8 mouse cellular contexts compared by ENCODE assay signal in genomic region chr10:79793051-79793737, GRCm38 (mm10). TPM values are rescaled to one million over a fixed set of nuclear protein-coding genes. Genes with fewer than 3 reads are reported as not detected.
DNase-seq lines count a peak whose midpoint lies in the region; ATAC-seq and TF ChIP-seq lines count a peak whose summit lies in the region.

Gene Palm, plus strand, starts transcription at chr10:79793572.

- TF ChIP-seq POLR2A in spleen, adult 2 months (IDR thresholded peaks at IDR 0.05; ENCODE audit: low read depth, low read length): no peak

- TF ChIP-seq CTCF in spleen, adult 2 months (IDR thresholded peaks at IDR 0.05; ENCODE audit: extremely low read depth, insufficient read depth, insufficient read length, insufficient replicate concordance): peak; percentile 84

- H3K36me3 ChIP-seq in embryonic facial prominence, embryonic 14.5 days (ENCODE audit: control insufficient read depth, insufficient read depth, low read length): no peaks in the 10 kb centered on the region
- H3K36me3 ChIP-seq in limb, embryonic 15.5 days: no peaks in the 10 kb centered on the region
- H3K36me3 ChIP-seq in midbrain, embryonic 16.5 days (ENCODE audit: control insufficient read depth, insufficient read depth, low read length): no peaks in the 10 kb centered on the region
- no peaks in the 10 kb centered on the region for H3K36me3 ChIP-seq in spleen, adult 2 months (ENCODE audit: control insufficient read depth, insufficient read depth, low read length)

- H3K9ac ChIP-seq in embryonic facial prominence, embryonic 14.5 days (ENCODE audit: low read depth, low read length): peak within 1 kb of the TSS; percentile 94
- peak within 1 kb of the TSS; percentile 94 for H3K9ac ChIP-seq in limb, embryonic 15.5 days
- peak within 1 kb of the TSS; percentile 98 for H3K9ac ChIP-seq in midbrain, embryonic 16.5 days (ENCODE audit: low read depth, low read length)

- no peaks in the 10 kb centered on the region for H3K27me3 ChIP-seq in embryonic facial prominence, embryonic 14.5 days (replicated peaks; ENCODE audit: control insufficient read depth, insufficient read depth, low read length)
- no peaks in the 10 kb centered on the region for H3K27me3 ChIP-seq in limb, embryonic 15.5 days
- H3K27me3 ChIP-seq in midbrain, embryonic 16.5 days (ENCODE audit: control insufficient read depth, insufficient read depth, low read depth, low read length): no peaks in the 10 kb centered on the region; the same call in 1 of the 2 replicates
- H3K27me3 ChIP-seq in spleen, adult 2 months (ENCODE audit: control insufficient read depth, insufficient read depth, low read length): no peaks in the 10 kb centered on the region

- peak; percentile 84 for DNase-seq in 3134 (ENCODE audit: extremely low read depth, insufficient read length, low spot score)
- DNase-seq in adrenal gland, adult 8-10 months: peak; percentile 72
- DNase-seq in embryonic facial prominence, embryonic 14.5 days (ENCODE audit: low spot score): peak; percentile 80
- peak; percentile 73 for DNase-seq in heart, adult 8-10 months (ENCODE audit: low spot score)
- DNase-seq in kidney, adult 9 months: peak; percentile 93
- peak; percentile 25 to 63 for DNase-seq in spleen, adult 2 months (ENCODE audit: low read depth in 1 of 2, low spot score in 2 of 2)

- H3K9me3 ChIP-seq in embryonic facial prominence, embryonic 14.5 days (ENCODE audit: control insufficient read depth, low read length): no peaks in the 10 kb centered on the region
- no peaks in the 10 kb centered on the region for H3K9me3 ChIP-seq in limb, embryonic 15.5 days
- H3K9me3 ChIP-seq in midbrain, embryonic 16.5 days (replicated peaks; ENCODE audit: control insufficient read depth, low read length, poor library complexity, severe bottlenecking): no peaks in the 10 kb centered on the region

- peaks cover 14% of the 10 kb centered on the region for H3K4me1 ChIP-seq in embryonic facial prominence, embryonic 14.5 days (ENCODE audit: control insufficient read depth, insufficient read depth, low read length)
- H3K4me1 ChIP-seq in limb, embryonic 15.5 days: peaks cover 31% of the 10 kb centered on the region
- peaks cover 20% of the 10 kb centered on the region for H3K4me1 ChIP-seq in midbrain, embryonic 16.5 days (ENCODE audit: control insufficient read depth, insufficient read depth, low read length)
- peaks cover 5% of the 10 kb centered on the region for H3K4me1 ChIP-seq in spleen, adult 2 months (ENCODE audit: control insufficient read depth, insufficient read depth, insufficient read length)

- peak; percentile 76 for ATAC-seq in embryonic facial prominence, embryonic 14.5 days (ENCODE audit: low read depth)
- ATAC-seq in limb, embryonic 15.5 days (ENCODE audit: insufficient number of reproducible peaks, low FRiP score, low TSS enrichment, low read depth): peak; percentile 59; the same call in 1 of the 2 replicates
- peak; percentile 72 for ATAC-seq in midbrain, embryonic 16.5 days

- peak within 1 kb of the TSS; percentile 89 for H3K4me2 ChIP-seq in embryonic facial prominence, embryonic 14.5 days (ENCODE audit: low read depth, low read length)
- H3K4me2 ChIP-seq in limb, embryonic 15.5 days: peak within 1 kb of the TSS; percentile 89
- peak within 1 kb of the TSS; percentile 97 for H3K4me2 ChIP-seq in midbrain, embryonic 16.5 days (ENCODE audit: low read length)

- H3K4me3 ChIP-seq in embryonic facial prominence, embryonic 14.5 days (ENCODE audit: low read depth, low read length): peak within 1 kb of the TSS; percentile 94
- peak within 1 kb of the TSS; percentile 96 for H3K4me3 ChIP-seq in limb, embryonic 15.5 days
- H3K4me3 ChIP-seq in midbrain, embryonic 16.5 days (ENCODE audit: low read depth, low read length): peak within 1 kb of the TSS; percentile 80
- peak within 1 kb of the TSS; percentile 64 for H3K4me3 ChIP-seq in spleen, adult 2 months (ENCODE audit: extremely low read depth, insufficient read depth, insufficient read length)

- 16% methylated on average over 20 of the region's 51 CpGs for WGBS in embryonic facial prominence, embryonic 14.5 days
- WGBS in limb, embryonic 15.5 days: 6% methylated on average over 51 of the region's 51 CpGs
- 5% methylated on average over 51 of the region's 51 CpGs for WGBS in midbrain, embryonic 16.5 days
- 8% methylated on average over 36 of the region's 51 CpGs for WGBS in spleen, adult 2 months

- peak within 1 kb of the TSS; percentile 84 for H3K27ac ChIP-seq in embryonic facial prominence, embryonic 14.5 days (replicated peaks; ENCODE audit: low read depth, low read length)
- peak within 1 kb of the TSS; percentile 88 for H3K27ac ChIP-seq in limb, embryonic 15.5 days
- peak within 1 kb of the TSS; percentile 91 for H3K27ac ChIP-seq in midbrain, embryonic 16.5 days (ENCODE audit: low read length)
- H3K27ac ChIP-seq in spleen, adult 2 months (ENCODE audit: insufficient read depth, low read length): no peak within 1 kb of the TSS

RNA-seq across cellular contexts. Expression of gene Palm, which starts in this region (rescaled TPM):
- total RNA-seq in adrenal gland, adult 8-10 months (2022): 100 to 1,000 TPM in 2 of 4 experiments, 10 to 100 TPM in 2; 72.7 to 123 (median 96.1) TPM
- 62.5 and 75.4 TPM in 2 replicates for polyA plus RNA-seq in embryonic facial prominence, embryonic 14.5 days (2014; fragmentation: Nextera tagmentation; extraction: Ambion mirVana)
- total RNA-seq in heart, adult 8-10 months (2022): 10 to 100 TPM; 37.8 to 53.8 (median 51.7) TPM
- 79.9 and 84.8 TPM in 2 replicates for polyA plus RNA-seq in limb, embryonic 15.5 days (2015; fragmentation: Nextera tagmentation; extraction: Ambion mirVana)
- polyA plus RNA-seq in midbrain, embryonic 16.5 days (2015; fragmentation: Nextera tagmentation; extraction: Ambion mirVana): 318 and 333 TPM in 2 replicates
- 9.2 and 14.6 TPM in 2 replicates for polyA plus RNA-seq in spleen, adult 2 months (2012; rRNA removed)
